Mouse (Mus musculus) heart, adult 11 months (tissue): ENCODE data around the gene Dnajc16.

ENCODE experiments used
- DNase-seq: peaks from one replicate; pipeline ENCODE4 v3.0.0; 2022

The Dnajc16 gene

DNA sequence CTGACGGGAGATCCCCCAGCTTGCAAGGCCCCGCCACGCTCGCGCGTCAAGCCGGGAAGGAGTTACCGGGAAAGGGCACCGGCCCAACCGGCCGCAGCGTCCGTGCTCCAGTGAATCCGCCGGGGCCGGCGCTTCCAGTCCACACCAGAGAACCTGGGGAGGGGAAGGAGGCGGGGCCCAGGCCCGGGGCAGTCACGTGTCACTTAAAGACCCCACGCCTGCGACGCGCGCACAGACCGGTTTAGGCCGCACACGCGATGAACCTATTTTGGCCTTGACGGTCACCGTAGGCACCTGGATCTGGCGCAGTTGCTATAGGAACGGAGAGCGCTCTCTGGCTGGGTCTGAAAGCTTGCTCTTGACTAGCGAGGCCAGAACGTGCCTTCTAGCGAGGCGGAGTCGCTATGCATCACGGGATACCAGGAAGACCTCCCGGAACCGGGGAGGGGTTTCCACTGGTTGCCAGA lies at the start of gene Dnajc16:
Dnajc16 (minus strand) TSS at position 408 of the 467 bp plus-strand sequence.
- peak; percentile 100 for DNase-seq

DNA sequence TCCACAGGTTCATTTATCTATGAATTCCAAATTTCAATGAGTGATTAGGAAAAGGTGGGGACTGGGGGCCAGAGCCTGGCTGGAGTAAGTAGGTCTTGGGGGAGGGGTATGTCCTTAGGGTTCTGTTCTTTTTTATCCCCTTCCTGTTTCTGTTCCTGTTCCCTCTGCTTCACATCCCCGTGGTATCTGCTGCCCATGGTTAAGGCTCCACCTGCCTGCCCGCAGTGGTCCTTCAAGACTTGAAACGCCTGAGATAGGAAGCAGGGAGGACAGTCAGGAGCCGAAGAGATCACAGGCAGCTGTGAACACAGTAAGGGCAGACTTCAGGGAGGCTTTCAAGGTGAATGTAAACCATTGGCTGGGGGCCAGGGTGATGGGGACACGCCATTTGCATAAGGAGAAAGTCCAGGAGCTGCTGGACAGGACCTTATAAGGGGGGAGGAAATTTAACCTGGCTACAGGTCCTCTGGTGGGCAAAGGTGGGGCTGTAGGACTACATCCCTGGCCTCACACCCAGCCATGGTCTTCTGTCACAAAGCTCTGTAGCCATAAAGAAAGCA lies 43.9 kb upstream of the Dnajc16 start:
- DNase-seq = peak; percentile 83

DNA sequence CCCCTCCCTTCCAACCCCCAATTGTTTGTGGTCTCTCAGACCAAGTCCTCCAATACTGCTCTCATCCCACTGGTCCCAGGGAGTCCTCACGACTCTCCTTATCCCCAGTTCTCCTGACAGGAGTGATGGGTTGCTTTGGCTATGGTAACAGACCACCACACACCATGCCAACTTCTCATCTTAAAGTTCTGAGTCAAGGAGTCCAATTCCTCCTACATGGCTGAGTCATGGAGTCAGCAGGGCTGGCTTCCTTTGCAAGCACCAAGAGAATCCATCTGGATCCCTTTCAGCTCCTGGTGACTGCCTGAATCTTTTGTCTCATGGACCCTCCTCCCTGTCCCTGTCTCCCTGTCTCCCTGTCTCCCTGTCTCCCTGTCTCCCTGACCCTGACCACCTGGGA lies 43.2 kb upstream of the Dnajc16 start:
- DNase-seq = peak; percentile 53

DNA sequence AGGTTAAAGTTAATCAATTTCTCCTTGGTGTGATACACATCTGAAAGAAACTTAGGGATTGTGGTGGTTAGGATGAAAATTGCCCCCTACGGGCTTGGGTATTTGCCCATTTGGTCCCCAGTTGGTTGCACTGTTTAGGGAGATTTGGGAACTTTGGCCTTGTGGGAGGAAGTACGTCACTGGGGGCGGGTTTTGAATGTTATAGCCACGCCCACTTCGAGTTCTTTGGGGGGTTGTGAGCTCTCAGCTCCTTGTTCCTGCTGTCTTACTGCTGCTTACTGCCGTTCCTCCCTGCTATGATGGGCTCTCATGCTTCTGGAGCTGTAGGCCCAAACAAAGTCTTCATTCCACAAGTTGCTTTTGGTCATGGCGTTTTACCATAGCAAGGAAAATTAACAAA lies 40.6 kb upstream of the Dnajc16 start:
- peak; percentile 59 for DNase-seq

DNA sequence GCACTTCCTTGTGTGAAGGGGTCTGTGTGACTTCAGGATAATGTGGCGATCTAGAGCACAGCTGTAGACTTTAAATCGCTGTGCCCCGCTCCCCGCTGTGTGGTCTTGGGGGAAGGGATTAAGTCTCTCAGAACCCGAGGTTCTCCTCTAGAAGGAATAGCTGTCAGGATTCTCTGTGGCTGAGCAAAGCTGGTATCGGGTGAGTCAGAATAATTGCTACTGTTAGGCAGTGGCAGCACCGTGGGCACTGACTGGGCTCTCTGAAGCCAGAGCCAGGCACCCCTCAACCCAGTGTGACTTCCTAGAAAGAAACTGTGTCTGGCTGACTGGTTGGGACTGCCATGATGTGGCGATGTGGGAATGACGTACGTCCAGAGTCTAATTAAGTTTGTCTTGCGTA lies 39.6 kb upstream of the Dnajc16 start:
- peak; percentile 68 for DNase-seq

DNA sequence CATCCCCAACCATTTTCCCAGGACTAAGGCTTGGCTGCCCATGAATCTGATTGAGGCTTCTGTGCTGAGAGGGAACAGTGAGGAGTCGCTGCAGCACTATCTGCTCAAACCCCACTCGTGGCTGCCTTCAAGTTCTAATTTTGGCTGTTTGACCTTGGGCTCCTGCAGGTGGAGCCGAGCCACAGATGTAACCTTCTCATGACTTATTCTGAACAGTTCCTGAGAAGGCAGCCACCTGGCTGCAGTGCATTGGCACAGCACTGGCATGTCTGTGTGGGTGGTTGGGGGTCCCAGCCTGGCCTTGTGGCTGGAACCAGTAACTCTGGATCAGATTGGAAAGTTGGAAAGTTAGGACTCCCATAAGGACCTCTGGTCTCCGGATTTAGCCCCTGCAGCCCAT lies 37.4 kb upstream of the Dnajc16 start:
- peak; percentile 91 for DNase-seq

DNA sequence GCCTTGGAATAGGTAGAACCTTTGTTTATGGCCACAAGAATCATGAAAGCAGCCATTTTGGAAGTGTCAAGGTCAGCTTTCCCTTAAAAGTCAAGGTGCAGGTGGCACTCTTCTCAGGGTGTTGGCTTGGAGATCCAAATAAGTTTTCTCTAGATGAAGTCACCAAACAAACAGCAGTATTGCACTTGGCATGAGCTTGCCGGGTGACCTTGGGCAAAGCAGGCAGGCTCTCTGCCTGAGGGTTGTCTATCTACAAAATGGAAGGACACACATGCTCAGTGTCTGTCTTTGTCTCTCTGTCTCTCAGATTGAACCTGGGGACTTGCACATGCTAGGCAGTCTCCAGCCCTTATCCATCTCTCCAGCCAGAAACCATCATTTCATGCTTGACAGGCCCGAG lies 36.7 kb upstream of the Dnajc16 start:
- peak; percentile 70 for DNase-seq

DNA sequence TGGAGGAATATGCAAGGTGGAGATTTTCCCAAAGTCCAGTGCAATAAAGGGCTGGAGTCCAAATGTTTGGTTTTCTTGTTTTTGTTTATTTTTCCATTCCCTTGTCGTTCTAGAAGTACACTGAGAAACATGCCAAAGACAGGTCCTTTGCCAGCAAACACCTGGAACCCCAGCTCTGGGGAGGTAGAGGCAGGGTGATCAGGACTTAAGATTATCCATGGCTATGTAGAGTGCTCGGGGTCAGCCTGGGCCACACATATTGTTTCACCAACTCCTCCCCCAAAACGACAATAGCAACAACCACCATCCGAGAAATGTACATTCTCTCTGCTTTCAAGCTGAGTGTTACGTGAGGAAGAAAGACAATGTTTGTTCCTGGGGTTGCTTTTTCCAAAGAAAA lies 35.3 kb upstream of the Dnajc16 start, which contains the start of gene Cela2a:
Cela2a (minus strand) TSS at position 101 of the 400 bp plus-strand sequence.
- peak; percentile 60 for DNase-seq

DNA sequence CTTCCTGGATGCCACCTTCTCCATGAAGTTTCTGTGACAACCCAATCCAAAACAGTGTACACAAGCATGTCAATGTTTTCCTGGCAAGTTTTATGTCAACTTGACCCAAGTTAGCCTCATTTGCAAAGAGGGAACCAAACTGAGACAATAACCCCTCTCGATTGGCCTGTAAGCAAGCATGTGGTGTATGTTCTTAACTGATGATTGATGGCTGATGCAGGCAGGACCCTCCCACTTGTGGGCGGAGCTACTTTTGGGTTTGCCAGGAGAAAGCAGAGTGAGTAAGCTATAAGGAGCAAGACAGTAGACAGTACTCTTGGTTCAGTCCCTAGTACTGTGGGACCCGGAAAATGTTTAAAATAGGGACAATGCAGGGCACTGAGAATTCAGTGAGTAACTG lies 32.2 kb upstream of the Dnajc16 start:
- DNase-seq = peak; percentile 74

DNA sequence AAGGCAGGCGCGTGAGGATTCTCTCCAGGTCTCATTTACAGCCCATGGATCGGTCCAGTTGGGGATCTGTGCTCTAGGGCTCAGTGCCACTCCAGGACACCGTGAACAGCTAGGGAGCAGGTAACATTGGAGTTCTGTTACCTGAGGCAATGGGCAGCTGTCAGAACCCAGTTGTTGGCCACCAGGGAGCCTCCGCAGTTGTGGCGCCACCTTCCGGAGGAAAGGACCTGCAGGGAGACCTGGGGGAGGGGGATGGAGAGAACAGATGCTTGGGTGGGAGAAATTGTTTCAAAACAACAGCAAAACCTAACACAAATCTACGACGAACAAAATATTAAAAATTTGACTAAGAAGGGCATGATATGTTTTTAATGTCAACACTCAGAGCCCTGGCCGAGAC lies 31.4 kb upstream of the Dnajc16 start:
- DNase-seq = peak; percentile 87

DNA sequence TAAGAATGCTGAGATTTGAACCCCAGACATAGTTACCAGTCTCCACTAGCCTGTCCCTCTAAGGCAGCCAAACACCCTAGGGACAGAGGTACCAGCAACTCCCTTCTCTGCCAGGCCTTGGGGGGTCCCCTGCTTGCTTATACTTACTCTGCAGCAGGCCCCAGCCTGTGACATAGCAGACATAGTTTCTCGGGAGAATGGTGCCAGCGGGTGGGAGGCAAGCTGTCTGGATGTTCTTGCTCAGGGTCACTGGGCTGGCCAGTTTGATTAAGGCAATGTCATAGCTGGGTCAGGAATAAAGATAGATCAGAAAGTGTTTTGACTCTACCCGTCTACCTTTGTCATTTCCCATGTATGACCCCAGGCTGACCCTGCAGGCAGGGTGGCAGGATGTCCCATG lies 30.4 kb upstream of the Dnajc16 start:
- DNase-seq = peak; percentile 81

DNA sequence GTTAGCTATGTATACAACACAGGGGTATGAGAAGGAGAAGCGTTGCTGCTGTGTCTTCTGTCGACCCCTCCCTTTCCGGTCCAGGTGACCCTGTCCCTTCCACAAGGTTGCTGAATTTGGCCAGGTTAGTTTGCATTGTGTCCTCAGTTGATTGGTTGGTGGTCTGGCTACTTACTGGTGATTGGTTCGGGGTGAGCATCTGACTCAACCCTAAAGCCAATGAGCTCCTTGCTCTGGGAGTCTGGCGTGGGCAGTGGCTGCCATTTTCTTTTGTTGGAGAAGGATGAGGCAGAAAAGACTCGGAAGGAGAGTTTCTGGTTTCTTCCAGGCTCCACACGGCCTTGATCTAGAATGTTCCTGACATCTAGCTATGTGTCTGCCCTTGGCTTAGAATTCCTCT lies 28.6 kb upstream of the Dnajc16 start:
- peak; percentile 73 for DNase-seq

DNA sequence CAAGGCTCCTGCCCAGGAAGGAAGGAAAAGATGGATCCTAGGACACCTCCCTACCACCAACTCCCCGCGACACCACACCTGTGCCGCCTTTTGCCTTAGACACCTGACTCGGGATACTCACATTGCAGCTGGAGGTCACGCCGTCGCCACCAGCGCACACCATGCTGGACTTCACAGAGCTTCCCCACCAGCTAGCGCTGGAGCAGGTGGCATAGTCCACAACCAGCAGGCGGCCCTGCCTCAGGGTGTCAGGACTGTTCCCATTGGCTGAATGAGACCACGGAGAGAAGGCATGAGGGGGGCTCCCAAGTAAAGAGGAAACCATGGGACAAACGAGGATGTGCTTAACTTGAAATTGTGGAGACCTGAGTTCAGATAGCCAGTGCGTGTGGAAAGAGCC lies 28.1 kb upstream of the Dnajc16 start:
- peak; percentile 44 for DNase-seq

DNA sequence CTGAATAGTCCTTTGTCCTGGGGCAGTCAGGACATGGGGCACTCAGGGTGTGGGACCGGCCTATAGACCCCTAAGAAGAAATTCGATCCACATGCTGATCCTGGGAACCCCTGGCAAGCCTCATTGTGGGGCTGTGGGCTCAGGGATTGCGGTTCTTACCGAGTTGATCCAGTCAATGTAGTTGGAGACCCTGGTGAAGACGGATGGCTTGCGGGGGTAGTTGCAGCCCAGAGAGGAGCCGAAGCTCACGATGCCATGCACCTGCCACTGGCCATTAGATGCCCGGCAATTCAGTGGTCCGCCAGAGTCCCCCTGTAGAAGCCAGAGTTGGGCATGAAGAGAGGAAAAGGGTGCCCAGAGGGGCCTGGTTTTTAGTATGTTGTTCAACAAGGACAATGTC lies 27.0 kb upstream of the Dnajc16 start:
- peak; percentile 69 for DNase-seq

DNA sequence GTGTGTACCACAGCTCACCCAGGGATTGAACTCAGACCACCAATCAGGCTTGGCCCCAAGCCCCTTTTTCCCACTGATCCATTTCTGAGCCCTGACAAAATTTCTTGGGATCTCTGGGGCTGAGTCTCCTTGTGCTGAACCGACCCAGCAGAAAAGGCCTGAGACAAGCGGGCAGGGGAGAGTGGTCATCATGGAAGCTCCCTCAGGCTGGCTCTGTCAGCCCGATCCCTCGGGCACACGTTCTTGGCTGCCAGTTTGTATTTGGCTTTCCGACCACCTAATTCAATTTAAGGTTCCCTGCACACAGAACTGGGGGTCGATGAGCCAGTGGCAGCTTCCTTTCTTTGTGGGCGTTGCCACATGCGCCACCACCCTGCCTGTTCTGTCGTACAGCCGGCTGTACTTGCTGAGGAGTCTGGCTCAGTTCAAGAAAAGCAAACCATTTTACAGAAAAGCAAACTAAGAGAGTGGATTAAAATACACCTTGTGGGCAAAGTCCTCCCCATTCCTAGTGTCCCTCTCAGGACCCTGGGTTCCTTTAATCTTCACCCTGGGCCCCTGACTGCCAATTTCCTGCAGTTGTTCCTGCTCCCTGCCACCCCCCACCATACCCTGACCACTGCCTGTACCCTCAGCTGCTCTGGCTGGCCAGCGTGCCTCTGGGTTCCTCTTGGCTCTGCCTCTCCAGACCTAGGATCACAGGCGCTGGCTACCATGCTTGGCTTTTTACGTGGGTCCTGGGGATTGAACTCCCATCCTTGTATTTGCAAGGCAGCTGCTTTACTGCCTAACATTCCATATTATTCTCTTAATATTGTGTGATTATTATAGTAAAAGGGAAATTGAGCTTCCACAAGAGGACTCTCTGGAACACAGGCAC lies 26.3 kb upstream of the Dnajc16 start:
- DNase-seq = peak; percentile 78

DNA sequence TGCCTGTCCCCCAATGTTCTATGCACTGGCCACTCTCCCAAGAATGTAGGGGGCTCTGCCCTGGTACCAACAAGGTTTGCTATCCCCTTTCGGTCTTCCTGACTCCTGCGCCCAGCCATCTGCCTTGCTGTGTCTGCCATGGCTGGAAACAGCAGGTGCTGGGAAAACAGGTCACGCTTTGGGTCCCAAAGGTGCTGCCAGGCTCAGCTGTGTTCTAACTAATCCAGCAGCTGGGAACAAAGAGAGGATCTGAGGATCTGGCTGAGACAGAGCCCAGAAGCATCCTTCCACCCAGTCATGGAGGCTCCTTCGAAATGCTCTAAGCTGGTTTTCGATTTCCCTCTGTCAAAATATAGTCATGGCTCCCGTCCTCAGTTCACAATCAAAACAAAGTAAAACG lies 25.5 kb upstream of the Dnajc16 start:
- peak; percentile 12 for DNase-seq

DNA sequence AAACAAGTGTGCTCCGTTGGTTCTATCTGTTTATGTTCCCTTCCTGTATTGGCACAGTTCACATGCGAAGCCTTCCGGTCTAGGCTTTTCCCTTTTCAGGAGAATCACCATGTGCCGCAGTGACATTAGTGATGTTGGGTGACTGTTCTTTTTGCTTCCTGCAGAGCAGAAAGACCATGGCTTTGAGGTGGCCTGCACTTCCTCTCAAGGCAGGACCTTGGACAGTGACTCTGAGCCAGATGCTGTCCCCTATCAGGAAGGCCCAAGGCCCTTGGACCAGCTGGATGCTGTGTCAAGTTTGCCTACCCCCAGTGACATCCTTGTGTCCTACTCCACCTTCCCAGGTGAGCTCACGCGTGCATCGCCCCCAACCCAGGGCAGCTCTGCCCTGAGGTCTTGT lies 20.6 kb upstream of the Dnajc16 start:
- DNase-seq = peak; percentile 85

DNA sequence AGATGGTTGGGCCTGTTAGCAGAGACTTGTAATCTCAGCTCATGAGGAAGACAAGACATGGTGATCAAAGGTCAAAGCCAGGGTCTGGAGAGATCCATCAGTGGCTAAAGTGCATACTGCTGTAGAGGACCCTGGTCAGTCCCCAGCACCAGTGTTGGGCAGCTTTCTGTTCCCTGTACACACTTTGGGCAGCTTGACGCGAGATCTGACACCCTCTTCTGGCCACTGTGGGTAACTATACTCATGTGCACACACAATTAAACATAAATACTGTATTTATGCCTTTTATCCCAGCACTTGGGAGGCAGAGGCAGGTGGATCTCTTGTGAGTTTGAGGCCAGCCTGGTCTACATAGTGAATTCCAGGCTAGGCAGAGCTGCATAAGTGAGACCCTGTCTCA lies 20.2 kb upstream of the Dnajc16 start:
- DNase-seq = peak; percentile 74

DNA sequence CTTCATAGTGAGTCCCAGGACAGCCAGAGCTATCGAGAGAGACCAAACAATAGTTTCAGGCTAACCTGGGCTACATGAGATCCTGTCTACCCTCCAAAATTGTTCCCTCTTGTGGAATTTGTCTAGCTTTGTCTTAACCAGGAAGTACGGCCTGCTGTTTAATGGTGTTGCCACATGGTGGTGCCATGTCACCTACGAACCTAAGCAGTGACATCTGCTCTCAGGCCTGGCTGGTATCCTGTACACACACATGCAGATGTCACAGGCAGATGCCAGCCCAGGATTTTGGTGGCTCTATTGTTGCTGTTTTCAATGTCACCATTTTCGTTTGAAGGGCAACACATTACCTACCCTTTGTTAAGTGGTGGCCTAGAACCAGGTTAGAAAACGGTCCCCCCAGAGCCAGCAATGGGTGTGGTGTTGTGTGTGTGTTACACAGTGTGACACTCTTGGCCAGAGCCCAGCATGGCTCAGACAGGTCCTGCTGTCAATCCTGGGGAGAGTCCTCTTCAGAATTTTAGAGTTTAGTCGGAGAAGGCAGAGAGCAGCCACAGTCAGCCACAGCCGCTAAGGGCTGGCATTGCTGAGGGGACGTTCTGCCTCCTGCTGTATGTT lies 19.2 kb upstream of the Dnajc16 start:
- peak; percentile 85 for DNase-seq

DNA sequence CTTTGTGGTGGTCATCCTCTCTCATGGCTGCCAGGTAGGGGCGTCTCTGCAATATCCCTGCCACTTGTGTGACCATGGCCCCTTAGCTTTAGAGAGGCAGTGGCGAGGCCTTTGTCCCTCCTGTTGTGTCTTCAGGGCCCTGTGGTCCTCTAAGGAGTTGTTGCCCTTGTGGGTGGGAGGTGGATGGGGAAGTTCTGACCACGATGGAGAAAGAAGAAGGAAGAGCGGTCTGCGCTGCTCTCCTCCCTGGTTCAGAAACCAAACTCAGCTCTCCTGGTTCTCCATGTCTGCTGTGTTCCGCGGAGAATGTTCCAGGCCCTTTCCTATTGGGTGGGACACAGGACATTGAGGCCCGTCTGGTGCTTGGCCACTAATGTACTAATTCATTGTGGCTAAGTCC lies 15.2 kb upstream of the Dnajc16 start:
- peak; percentile 85 for DNase-seq

DNA sequence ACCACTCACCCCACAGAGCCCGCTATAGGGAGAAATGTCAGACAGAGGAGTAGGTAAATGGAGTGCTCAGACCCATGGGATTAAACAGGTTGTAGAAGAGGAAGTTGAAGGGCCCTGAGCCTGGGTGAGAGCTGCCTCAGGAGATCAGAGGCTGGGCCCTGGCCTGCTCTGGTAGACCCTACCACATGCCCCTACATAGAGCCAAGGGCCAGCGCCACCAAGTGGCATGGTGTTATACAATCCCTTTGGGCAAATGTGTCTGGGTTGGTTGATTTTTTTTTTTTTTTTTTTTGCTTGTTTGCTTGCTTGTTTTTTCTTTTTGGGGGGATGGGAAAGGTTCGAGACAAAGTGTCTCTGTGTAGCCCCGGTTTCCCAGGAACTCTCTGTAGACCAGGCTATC lies 13.4 kb upstream of the Dnajc16 start:
- DNase-seq = no peak

DNA sequence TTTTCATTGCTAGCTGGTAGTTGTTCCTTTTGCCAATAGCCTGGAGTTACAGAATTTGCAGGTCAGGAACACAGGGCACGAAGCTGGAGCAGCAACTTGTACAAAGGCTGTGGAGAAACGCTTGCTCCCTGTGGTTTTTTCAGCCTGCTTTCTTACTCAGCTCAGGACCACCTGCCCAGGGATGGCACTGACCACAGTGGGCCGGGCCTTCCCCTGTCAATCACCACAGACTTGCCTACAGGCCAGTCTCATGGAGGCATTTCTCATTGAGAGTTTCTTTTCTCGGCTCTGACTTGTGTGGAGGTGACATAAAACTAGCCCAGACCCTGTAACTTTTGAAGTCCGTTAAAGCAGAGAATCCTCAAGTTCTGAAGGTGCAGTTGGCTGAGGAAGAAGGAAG lies 6.8 kb upstream of the Dnajc16 start:
- peak; percentile 86 for DNase-seq

DNA sequence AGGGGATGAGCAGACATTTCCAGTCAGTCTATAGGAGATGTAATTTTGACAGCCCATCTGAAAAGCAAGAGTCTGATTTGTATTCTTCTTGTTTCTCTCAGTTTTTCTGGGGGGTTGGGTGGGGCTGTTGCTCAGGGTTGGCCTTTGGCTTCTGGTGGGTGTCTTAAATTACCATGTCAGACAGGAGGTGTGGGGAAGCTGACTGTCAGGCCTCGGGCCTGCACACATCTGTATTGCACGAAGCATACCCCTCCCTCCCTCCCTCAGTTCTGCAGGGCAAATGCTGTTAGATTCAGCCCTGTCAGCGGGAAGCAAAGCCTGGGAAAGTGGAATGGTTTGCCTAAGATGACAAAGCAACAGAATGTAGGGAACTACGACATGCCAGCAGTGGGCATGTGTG lies 6.2 kb upstream of the Dnajc16 start:
- peak; percentile 91 for DNase-seq

DNA sequence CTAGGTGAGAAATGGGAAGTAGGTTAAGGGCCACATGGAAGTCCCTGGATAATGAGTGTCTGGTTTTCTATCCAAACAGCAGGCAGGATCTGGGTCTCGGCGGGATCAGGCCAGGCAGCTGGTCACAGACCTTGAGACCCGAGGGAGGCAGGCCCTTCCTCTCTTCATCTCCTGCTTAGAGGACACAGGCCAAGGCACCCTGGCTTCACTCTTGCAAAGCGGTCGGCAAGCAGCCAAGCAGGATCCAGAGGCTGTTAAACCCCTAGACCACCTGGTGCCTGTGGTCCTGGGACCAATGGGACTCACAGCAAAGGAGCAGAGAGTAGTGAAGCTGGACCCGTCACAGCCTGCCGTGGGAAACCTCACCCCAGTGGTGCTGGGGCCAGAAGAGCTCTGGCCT lies 5.6 kb upstream of the Dnajc16 start:
- peak; percentile 90 for DNase-seq
